Mouse (Mus musculus) 3134 (cell line): ENCODE data around the gene Bcar3.
A peak's percentile ranks its signal among the peaks of the same experiment; 100 is the strongest.

Source experiments
- DNase-seq: peaks from one replicate; pipeline ENCODE4 v3.0.0-alpha.2; 2011; ENCODE audit warnings: low spot score; ENCODE audit not compliant: insufficient read length; ENCODE audit errors: extremely low read depth

Gene Bcar3

DNA sequence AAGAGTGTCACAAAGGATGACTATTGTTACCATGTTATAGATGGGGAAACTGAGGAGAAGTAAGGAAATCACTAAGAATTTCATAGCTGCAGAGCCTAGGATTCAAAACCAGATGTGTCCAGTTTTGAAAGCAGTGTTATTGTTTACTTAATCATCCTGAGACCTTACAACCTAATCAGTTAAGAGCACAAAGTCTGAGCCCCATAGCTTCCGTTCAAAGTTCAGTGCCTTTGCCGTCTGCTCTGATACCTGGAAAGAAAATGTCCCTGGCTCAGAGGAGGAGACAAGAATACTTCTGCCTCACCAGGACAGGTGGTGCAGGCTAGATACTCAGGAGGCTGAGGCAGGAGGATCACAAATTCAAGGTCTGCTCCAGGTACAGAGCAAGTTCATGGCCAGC is 117.7 kb downstream of the Bcar3 start:
- no peak for DNase-seq

DNA sequence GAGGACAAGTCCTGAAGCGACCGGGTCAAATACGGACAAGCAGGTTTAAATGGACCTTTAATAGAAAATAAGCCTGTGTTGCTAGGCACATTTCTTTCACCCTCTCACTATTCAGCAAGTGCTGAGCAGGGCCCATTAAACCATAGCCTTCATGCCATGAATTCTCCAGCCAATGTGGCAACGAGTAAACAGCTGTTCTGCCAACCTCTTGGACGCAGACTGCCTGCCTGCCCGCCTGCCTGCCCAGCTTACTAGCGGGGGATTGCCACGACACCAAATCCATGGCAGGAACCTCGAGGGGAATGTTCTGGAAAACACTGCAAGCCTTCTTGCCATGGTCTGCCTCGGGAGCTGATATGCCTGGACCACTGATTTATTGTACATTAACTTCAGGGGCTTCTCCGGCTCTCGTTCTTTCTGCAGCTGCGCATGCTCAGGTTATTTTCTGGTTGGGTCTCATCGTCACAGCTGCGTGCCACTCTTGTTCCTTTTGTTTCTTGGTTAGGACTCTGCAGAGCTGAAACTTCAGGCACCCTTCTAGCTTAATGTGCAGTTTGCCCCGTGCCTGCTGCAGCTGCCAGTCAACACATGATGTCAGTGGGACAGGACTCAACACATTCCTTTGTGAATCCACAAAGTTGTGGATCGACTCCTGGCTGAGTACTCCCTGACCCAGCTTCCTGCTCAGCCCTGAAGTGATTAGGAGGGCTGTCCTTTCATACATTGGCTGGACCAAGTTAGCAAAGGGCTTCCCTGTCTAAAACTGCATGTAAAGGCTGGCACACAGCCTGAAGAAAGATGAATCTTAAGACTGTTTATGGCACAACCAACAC is 120.0 kb downstream of the Bcar3 start:
- no peak for DNase-seq

DNA sequence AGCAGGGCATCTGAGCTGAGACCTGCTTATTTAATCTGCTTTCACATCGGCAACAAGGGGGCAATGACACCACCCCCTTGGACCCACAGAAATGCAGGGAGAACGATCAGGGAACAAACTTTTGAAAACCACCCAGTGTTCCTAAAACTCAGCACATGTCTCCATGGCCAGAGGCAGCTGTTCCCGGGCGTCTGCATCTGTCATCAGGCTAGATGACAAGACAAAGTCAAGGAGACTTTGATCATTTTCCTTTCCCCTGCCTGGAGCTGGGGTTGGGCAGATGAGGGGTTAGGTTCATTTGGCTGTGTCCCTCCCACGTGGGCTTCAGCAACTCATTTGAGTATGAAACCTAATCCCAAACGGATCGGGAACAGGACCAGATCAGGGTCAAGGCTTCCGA is 120.9 kb downstream of the Bcar3 start:
- DNase-seq, result no peak

DNA sequence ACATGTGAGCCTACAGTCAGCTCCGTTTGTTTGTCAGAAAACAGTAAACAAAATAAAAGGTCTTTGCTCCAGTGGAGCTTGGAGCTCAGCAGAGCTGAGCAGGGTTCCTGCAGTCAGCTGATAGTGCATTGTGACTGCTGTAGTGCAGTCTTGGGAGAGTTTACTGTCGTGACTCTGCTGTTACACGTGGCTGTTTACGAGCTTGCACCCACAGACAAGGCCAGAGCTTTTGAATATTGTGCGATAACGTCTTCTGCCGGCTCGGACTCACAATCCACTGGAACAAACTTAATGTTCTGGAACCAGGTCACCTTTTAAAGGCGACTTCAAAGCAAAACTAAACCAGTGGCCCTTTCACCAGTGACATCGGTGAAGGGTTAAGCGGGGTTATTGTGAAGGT is 123.5 kb downstream of the Bcar3 start:
- DNase-seq, result no peak

DNA sequence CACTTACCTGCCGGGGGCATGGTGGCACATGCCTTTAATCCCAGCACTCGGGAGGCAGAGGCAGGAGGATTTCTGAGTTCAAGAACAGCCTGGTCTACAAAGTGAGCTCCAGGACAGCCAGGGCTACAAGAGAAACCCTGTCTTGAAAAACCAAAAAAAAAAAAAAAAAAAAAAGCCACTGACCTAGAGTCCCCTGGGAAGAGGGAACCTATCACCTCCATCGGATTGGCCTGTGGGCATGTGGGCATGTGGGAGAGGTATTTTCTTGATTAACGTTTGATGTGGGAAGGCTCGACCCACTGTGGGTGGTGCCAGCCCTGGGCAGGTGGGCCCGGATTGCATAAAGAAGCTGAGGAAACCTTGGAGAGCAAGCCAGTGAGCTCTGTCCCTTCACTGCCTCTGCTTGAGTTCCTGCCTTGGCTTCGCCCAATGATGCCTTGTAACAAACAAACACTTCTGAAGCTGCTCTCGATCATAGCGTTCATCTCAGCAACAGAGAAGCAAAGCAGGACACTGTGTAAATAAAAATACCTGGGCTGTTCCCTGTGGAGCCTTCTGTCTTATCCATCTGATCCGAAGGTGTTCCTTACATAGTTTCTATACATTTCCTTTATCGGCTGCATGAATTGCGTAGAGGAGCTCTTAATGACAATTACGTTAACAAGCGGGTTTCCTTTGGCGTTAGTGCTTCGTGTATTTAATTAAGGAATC is 124.8 kb downstream of the Bcar3 start:
- no peak for DNase-seq

DNA sequence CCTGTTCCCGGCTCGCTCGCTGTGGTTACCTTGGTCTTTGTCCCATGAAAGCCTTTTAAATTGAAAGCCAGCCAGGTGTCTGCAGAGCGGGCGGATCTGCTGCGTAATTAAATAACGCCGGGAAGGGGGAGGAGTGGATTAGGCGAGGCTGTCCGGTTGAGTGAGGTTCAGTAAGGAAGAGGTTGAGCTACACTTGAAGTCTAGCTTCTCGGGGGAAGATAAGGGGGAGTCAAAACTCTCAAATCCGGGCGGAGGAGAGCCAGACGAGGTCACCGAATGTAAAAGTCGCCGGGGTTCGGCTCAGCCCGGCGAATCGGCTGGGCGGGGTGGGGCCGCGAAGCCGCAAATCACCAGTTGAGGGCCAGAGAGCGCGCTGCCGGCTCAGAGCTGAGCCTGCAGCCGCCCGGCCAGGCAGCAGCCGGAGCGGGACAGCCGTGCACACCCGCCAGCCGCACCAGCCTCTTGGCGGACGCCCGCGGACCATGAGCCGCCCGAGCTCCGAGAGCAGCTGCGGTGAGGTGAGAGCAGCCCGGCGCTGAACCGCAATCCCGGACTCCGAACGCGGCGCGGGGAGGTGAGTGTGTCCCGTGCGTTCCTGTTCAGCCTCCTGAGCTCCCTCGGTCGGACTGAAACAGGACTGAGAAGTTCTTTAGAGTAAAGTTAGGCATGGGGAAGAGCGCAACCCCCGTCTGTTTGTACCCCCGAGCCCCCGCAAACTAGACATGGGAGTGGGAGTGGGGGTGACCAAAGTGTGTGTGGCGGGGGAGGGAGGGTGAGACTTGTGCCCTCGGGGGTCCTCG is 125.9 kb downstream of the Bcar3 start:
- DNase-seq, result peak; percentile 90

DNA sequence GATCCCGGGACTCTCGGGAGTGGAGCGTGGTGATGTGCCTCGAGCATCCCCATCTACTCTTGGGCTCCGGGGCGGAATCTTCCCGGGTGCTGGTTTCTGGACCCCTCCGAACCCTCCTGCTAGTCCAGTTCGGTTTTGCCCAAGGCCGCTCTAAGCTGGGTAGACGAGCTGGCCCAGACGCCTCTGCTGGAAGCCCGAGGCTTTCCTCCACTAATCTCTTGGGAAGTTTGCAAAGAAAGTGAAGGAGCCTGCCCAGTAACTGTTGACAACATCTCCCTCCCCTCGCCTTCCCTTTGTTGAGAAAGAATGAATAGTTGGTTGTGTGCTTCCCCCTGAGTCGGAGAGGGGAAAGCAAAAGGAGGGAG is 126.5 kb downstream of the Bcar3 start:
- no peak for DNase-seq

DNA sequence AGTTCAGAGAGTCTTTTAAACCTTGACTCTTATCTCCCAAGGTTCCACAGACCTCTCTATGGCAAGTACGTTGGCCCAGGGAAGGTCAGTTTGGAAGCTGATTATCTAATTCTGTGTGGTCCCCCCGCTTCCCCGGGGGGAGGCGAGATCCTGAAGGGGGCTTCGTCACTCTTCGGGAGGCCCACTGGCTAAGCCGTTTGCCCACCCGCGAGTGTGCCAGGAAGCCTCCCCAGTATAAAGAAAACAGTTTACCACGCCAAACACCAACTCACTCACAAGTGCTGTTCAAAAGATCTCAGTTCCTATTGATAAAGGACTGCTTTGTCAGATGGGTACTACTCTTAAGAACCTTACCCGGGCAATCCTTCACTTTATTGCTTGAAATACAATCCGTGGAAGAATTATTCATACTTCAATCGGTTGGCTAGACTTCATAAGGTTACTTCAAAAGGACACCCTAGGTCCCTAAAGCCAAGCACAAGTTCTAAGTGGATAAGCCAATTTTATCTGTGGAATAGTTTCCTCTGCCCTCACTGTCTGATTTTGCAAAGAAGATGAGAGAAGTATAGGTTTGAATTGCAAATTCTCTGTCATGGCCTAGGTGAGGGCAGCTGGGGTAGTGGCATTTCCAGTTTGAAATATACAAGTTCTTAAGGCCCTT is 127.2 kb downstream of the Bcar3 start:
- DNase-seq, result no peak

DNA sequence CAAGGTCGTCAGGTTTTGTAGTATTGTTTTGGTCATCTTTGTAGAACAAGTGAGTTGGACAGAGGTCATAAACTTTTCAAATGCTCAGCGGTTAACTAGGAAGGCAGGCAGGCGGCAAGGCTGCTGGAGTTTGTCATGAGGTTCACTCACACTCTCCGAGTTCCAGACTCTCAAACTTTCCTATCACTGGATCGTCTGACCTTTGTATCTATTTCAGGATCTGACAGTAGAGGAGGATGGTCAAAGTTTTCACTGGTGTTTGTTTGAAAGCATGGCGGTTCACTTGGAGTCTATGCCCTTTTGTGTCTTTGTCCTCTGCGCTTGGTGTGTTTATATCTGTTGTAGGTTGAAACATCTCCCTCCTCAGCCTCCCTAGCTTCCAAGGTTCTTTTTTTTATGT is 127.9 kb downstream of the Bcar3 start:
- DNase-seq, result no peak

DNA sequence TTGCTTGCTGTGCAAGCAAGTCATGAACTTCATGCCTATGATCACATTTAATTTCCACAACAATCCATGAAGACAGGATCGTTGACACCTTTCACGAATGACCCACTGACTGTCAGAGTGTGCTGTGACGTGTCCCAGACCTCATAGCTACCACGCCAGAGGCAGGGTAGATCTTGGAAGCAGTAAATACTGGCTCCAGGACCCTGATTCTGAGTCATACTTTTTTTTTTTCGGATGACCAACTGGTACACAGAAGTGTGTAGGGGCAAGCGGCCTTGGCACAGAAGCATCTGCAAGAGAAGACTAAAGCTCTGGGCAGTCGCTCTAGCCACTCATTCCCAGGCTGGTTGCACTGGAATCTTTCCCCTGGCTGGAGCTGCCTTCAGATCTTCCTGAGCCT is 128.3 kb downstream of the Bcar3 start:
- no peak for DNase-seq

DNA sequence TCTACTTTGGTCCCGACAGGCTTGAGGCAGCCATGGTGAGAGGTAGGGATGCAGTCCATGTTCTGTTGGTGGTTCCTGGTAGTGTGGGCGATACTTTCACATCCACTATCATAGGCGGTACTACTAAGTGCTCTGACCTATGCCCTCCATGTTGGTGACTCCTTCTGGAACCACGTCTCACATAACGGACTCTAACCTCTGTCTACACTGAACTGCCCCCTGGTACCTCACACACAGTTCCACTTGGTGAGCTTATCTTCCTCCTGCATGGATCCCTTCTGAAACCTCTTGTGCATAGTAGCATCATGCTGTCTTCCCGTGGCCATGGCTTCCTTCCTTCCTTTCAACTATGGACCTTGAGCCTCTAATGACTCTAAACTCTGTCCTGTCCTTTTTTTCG is 129.7 kb downstream of the Bcar3 start:
- DNase-seq, result no peak

DNA sequence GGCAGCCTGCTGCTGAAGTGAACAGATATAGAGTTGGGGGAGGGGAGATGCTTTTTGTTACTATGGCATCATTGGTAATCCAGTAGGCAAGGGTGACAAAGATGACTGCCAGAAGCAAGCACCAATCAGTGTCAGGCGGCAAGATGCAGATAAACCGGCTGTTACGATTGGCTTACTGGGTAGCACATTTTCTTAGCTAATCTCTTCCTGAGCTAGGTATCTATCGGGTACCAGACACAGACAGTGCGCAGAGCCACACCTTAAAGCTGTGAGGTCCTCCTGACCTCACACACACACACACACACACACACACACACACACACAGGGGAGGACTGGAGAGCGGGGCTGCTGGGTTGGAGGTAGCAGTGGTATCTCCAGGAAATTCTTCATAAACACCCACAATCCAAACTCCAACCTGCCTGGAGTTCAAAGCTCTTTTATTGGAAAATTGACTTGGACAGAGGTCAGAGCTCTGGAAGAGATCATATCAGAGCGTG is 134.4 kb downstream of the Bcar3 start:
- DNase-seq, result no peak

DNA sequence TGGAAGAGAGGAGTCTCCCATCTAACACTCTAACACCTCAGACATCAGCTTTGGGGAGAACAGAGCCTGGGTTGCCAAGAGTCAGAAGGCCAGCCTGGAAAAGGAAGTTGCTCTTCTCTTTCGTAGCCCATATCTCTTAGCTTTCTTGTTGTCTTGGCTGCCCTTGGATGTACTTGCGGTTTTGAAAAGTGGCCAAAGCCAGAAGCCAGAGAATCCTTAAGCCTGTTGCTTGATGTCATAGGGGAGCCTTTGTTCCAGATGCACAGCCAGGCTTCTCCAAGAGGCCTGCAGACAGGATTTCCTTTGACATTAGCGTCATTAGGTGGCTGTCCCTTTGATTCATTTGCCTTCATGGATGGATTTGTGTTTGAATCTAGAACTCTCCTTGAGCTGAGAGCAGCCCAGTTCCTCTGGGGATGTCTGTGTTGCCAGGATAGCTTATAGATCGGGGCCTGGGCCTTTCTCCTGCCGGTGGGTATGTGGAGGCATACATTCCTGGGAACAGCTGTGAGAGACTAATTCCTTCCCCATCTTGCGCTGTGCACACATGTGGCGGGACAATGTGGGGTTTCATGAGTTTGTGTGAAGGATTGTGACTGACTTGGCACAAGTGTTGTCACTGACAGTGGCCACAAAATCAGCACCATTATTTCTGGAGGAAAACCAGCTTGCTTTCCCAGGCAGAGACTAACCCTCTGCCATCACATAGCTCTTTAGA is 137.0 kb downstream of the Bcar3 start:
- no peak for DNase-seq

DNA sequence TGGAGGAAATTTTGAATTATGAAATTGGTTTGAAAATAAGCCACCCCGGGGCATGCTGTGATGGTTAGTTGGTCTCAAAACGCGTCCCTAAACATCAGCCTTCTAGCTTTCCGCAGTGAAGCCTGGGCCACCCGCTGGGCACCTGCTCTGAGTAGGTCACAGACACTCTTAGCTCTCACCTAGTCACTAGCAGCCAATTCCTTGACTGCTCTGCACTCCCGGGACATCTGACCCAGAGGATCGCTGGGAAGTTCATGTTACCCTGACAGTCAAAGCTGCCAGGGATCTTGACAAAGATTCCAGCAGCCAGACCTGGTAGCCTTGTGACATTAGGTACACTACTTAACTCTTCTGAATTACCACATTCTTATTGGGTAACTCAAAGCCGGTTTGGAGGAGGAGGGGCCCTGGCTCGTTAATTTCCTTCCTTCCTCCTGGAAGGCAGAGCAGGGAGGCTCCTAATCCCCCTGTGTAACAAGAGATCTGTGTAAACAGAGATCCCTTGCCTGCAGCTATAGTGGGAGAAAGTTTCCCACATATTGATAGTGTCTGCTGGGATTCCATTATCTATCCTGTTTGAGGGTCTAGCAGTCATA is 139.0 kb downstream of the Bcar3 start:
- no peak for DNase-seq

DNA sequence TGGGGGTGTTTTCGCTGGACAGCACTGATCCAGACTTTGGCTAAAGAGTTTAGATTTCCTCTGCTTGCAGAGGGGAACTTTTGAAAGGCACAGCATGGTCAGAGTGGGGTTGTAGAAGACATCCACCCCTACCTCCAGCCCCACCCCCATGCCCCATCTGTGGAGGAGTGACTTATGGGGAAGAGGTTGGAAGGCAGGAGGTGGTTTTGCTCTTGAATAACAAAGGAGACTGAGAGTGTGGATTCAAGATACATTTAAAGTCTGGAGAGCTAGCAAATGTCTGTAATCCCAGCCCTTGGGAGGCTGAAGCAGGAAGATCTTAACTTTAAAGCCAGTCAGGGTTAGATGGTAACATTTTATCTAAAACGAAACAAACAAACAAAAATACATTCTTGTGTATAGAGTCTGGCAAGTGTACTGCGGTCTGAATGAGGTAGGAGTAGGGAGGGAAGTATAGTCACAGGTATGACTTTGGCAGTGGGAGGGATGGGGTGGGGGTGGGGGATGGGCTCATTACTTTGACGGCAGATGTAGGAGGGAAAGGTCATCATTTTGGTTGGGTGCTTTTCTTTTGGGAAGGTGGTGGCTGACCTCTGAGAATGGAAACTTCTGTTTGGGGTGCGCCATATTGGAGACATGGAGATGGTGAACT is 140.2 kb downstream of the Bcar3 start:
- DNase-seq, result no peak

DNA sequence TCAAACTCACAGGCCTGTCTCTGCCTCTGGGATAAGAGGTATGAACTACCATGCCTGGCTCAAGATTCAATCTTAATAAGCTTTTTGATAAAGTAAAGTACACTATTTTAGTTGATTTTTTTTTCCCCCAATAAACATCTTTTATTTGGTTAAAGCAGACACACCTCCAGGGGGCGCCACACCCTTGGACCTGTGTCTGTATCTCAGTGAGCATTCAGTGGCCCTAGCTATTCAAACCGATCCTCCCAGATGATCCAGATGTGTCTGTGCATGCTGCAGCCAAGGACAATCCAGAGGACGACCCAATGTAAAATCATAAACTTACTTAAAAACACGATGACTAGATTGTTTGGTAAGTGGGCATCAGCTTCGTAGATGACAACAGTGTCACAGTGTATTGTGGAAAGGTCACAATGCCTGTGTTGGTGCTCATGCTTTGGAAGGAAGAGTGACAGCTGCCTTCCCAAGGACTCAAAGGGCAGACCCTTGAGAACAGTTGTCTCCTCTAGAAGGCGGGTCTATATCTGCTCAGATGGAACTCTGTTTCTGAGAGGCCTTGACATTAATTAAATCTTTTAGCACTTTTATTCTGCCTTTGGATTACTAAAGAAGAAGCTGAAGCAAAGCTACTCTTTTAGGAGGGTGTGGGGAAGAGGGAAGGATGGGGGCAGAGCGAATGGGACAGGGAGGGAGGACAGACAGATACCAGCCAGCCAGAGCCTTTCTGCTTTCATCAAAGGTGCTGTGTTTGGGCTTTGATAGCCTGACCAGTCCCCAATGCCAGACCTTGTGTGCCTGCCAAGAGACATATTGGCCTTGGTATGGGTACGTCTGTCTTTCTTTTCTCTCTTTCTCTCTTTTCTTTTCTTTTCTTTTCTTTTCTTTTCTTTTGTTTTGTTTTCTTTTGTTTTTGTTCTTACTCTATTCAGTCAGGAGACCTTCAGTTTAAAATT is 141.3 kb downstream of the Bcar3 start:
- no peak for DNase-seq

DNA sequence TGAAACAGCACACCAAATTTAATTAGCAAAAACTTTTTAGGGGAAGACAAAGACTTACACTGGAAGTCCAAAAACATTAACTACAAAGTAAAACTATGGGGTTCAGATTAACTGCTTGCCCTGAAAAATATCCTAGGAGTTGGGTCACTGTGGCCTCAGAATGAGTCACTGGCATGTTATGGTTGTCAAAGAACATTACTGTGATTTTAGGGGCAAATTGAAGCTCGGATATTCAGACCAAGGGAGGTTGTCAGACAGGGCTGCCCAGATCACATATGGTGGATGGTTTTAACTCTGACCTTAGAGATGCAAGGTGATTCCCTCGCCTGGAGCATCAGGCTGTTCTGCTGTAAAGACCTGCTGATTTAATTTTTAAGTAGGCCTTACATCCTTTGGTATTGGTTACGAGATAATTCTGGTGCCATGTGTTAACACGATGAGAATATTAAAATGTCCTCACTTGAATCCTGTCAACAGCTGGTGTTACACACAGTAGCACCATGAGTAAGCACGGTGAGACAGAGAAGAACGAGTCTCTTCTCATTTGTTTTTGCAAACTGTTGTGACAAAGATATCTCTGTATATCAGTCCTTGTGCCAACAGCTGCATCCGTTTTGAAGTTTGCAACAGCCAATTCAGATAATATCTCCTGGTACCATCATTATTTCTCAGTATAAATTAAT is 144.3 kb downstream of the Bcar3 start:
- no peak for DNase-seq

DNA sequence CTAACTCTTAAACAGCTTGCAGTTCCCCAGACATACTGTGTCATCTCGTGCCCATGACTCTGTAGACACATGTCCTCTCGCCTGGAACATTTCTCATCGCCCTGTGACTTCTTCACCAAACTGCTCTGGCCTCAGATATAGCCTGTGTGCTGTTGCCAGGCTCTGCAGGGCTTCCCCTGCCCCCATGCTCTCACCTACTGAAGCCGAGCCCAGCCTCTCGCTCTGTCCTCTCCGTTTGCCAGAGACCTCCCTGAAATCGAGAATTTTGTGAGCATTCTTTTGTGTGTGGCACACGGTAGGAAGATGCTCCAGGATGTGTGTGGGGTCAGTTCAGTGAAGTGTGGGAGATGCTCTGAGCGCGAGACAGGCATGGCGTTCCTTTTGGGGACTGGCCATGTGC is 151.8 kb downstream of the Bcar3 start:
- DNase-seq, result no peak
